Mouse (Mus musculus) ES-E14 (cell line): ENCODE measurements at regions not wholly inside any gene's neighbourhood (a gene's known extent, or its start where the extent isn't known, plus 50 kb on each side); places are given as distances from the start of the nearest gene placed in this dataset.

ENCODE experiments used
- CHD2 ChIP-seq: IDR thresholded peaks from 2 replicates; pipeline ENCODE4 v1.6.1; 2014; ENCODE audit warnings: mild to moderate bottlenecking, low read depth, low read length, inconsistent platforms
- HCFC1 ChIP-seq: IDR thresholded peaks from 2 replicates; pipeline ENCODE4 v1.6.1; 2012; ENCODE audit warnings: low read length, inconsistent platforms, borderline replicate concordance; ENCODE audit not compliant: insufficient read depth
- MAFK ChIP-seq: IDR thresholded peaks from 2 replicates; pipeline ENCODE4 v1.6.1; 2014; ENCODE audit warnings: mild to moderate bottlenecking, low read depth, low read length, inconsistent platforms; ENCODE audit not compliant: insufficient read depth

GRCm38 (mm10) chr12:70588234-70588633 lies 135.3 kb downstream of the Tmx1 start:
- TF ChIP-seq CHD2 (no peak), MAFK (no peak), HCFC1 (no peak)
